Mouse (Mus musculus): ENCODE results near the gene Slc5a4b. TPM values are rescaled to one million over a fixed set of nuclear protein-coding genes. Genes with fewer than 3 reads are reported as not detected.

The Slc5a4b gene
- 0.07 TPM in 1 of 2 replicates, not detected in the other for polyA plus RNA-seq (2015; fragmentation: Nextera tagmentation; extraction: Ambion mirVana)

GRCm38 (mm10) chr10:76110861-76111260, at the start of gene Slc5a4b:
TSS of gene Slc5a4b (minus strand) at chr10:76110961.
- Histone ChIP-seq H3K9me3 (ENCODE audit: control insufficient read depth, low read length) (no peaks in the 10 kb centered on the region), H3K9ac (ENCODE audit: low read depth, low read length) (no peak within 1 kb of the TSS), H3K27me3 (replicated peaks; ENCODE audit: control insufficient read depth, insufficient read depth, low read length) (no peaks in the 10 kb centered on the region), H3K4me2 (ENCODE audit: low read length) (no peak within 1 kb of the TSS), H3K27ac (ENCODE audit: low read depth, low read length) (no peak within 1 kb of the TSS), H3K36me3 (ENCODE audit: control insufficient read depth, insufficient read depth, low read length) (no peaks in the 10 kb centered on the region), H3K4me3 (ENCODE audit: low read length) (no peak within 1 kb of the TSS), H3K4me1 (ENCODE audit: control insufficient read depth, insufficient read depth, low read depth, low read length) (no peaks in the 10 kb centered on the region)
- no peak for ATAC-seq
- 94% methylated on average over 4 of the region's 4 CpGs for WGBS

- H3K27me3 ChIP-seq (replicated peaks; ENCODE audit: control insufficient read depth, insufficient read depth, low read length), result no peaks in the 10 kb centered on the region
- no peak for ATAC-seq
- H3K9me3 ChIP-seq (ENCODE audit: control insufficient read depth, low read length), result no peaks in the 10 kb centered on the region
- H3K4me3 ChIP-seq (ENCODE audit: low read length), result no peak overlapping the region
- no peak overlapping the region for H3K9ac ChIP-seq (ENCODE audit: low read depth, low read length)
- no peaks in the 10 kb centered on the region for H3K4me1 ChIP-seq (ENCODE audit: control insufficient read depth, insufficient read depth, low read depth, low read length)
- H3K36me3 ChIP-seq (ENCODE audit: control insufficient read depth, insufficient read depth, low read length), result no peaks in the 10 kb centered on the region
- WGBS, result 78% methylated on average over 1 of the region's 1 CpGs
- no peak overlapping the region for H3K27ac ChIP-seq (ENCODE audit: low read depth, low read length)
- no peak overlapping the region for H3K4me2 ChIP-seq (ENCODE audit: low read length)
Observed at GRCm38 (mm10) chr10:76158009-76158408, 47.2 kb upstream of the Slc5a4b start.

- Histone ChIP-seq H3K27ac (ENCODE audit: low read depth, low read length) (no peak overlapping the region), H3K4me1 (ENCODE audit: control insufficient read depth, insufficient read depth, low read depth, low read length) (no peaks in the 10 kb centered on the region), H3K9me3 (ENCODE audit: control insufficient read depth, low read length) (no peaks in the 10 kb centered on the region), H3K36me3 (ENCODE audit: control insufficient read depth, insufficient read depth, low read length) (no peaks in the 10 kb centered on the region), H3K4me3 (ENCODE audit: low read length) (no peak overlapping the region), H3K4me2 (ENCODE audit: low read length) (no peak overlapping the region), H3K27me3 (replicated peaks; ENCODE audit: control insufficient read depth, insufficient read depth, low read length) (no peaks in the 10 kb centered on the region), H3K9ac (ENCODE audit: low read depth, low read length) (no peak overlapping the region)
- no peak for ATAC-seq
- 88% methylated on average over 5 of the region's 5 CpGs for WGBS
Observed at GRCm38 (mm10) chr10:76157528-76157927, 46.8 kb upstream of the Slc5a4b start.

- ATAC-seq, result no peak
- Histone ChIP-seq H3K4me2 (ENCODE audit: low read length) (no peak overlapping the region), H3K9ac (ENCODE audit: low read depth, low read length) (no peak overlapping the region), H3K27me3 (replicated peaks; ENCODE audit: control insufficient read depth, insufficient read depth, low read length) (no peaks in the 10 kb centered on the region), H3K9me3 (ENCODE audit: control insufficient read depth, low read length) (no peaks in the 10 kb centered on the region), H3K27ac (ENCODE audit: low read depth, low read length) (no peak overlapping the region), H3K36me3 (ENCODE audit: control insufficient read depth, insufficient read depth, low read length) (no peaks in the 10 kb centered on the region), H3K4me3 (ENCODE audit: low read length) (no peak overlapping the region), H3K4me1 (ENCODE audit: control insufficient read depth, insufficient read depth, low read depth, low read length) (no peaks in the 10 kb centered on the region)
- 79% methylated on average over 6 of the region's 7 CpGs for WGBS
Observed at GRCm38 (mm10) chr10:76155911-76156310, 45.1 kb upstream of the Slc5a4b start.

GRCm38 (mm10) chr10:76147278-76147677, 36.5 kb upstream of the Slc5a4b start, which contains the start of gene Slc5a4a:
TSS of gene Slc5a4a (plus strand) at chr10:76147451.
- Histone ChIP-seq H3K4me3 (ENCODE audit: low read length) (no peak within 1 kb of the TSS), H3K27me3 (replicated peaks; ENCODE audit: control insufficient read depth, insufficient read depth, low read length) (no peaks in the 10 kb centered on the region), H3K9ac (ENCODE audit: low read depth, low read length) (no peak within 1 kb of the TSS), H3K4me2 (ENCODE audit: low read length) (no peak within 1 kb of the TSS), H3K27ac (ENCODE audit: low read depth, low read length) (no peak within 1 kb of the TSS), H3K9me3 (ENCODE audit: control insufficient read depth, low read length) (no peaks in the 10 kb centered on the region), H3K4me1 (ENCODE audit: control insufficient read depth, insufficient read depth, low read depth, low read length) (no peaks in the 10 kb centered on the region), H3K36me3 (ENCODE audit: control insufficient read depth, insufficient read depth, low read length) (no peaks in the 10 kb centered on the region)
- 88% methylated on average over 5 of the region's 5 CpGs for WGBS
- no peak for ATAC-seq

- Histone ChIP-seq H3K36me3 (ENCODE audit: control insufficient read depth, insufficient read depth, low read length) (no peaks in the 10 kb centered on the region), H3K9me3 (ENCODE audit: control insufficient read depth, low read length) (no peaks in the 10 kb centered on the region), H3K9ac (ENCODE audit: low read depth, low read length) (no peak overlapping the region), H3K4me2 (ENCODE audit: low read length) (no peak overlapping the region), H3K4me1 (ENCODE audit: control insufficient read depth, insufficient read depth, low read depth, low read length) (no peaks in the 10 kb centered on the region), H3K27ac (ENCODE audit: low read depth, low read length) (no peak overlapping the region), H3K27me3 (replicated peaks; ENCODE audit: control insufficient read depth, insufficient read depth, low read length) (no peaks in the 10 kb centered on the region), H3K4me3 (ENCODE audit: low read length) (no peak overlapping the region)
- WGBS, result 72% methylated on average over 8 of the region's 8 CpGs
- no peak for ATAC-seq
Observed at GRCm38 (mm10) chr10:76146846-76147245, 36.1 kb upstream of the Slc5a4b start.

GRCm38 (mm10) chr10:76136318-76136717, 25.6 kb upstream of the Slc5a4b start:
- 85% methylated on average over 2 of the region's 2 CpGs for WGBS
- Histone ChIP-seq H3K4me3 (ENCODE audit: low read length) (no peak overlapping the region), H3K36me3 (ENCODE audit: control insufficient read depth, insufficient read depth, low read length) (no peaks in the 10 kb centered on the region), H3K9ac (ENCODE audit: low read depth, low read length) (no peak overlapping the region), H3K27ac (ENCODE audit: low read depth, low read length) (no peak overlapping the region), H3K9me3 (ENCODE audit: control insufficient read depth, low read length) (no peaks in the 10 kb centered on the region), H3K4me2 (ENCODE audit: low read length) (no peak overlapping the region), H3K27me3 (replicated peaks; ENCODE audit: control insufficient read depth, insufficient read depth, low read length) (no peaks in the 10 kb centered on the region), H3K4me1 (ENCODE audit: control insufficient read depth, insufficient read depth, low read depth, low read length) (no peaks in the 10 kb centered on the region)
- no peak for ATAC-seq

GRCm38 (mm10) chr10:76132506-76132905, 21.7 kb upstream of the Slc5a4b start:
- Histone ChIP-seq H3K4me1 (ENCODE audit: control insufficient read depth, insufficient read depth, low read depth, low read length) (no peaks in the 10 kb centered on the region), H3K4me2 (ENCODE audit: low read length) (no peak overlapping the region), H3K4me3 (ENCODE audit: low read length) (no peak overlapping the region), H3K9me3 (ENCODE audit: control insufficient read depth, low read length) (no peaks in the 10 kb centered on the region), H3K27ac (ENCODE audit: low read depth, low read length) (no peak overlapping the region), H3K9ac (ENCODE audit: low read depth, low read length) (no peak overlapping the region), H3K27me3 (replicated peaks; ENCODE audit: control insufficient read depth, insufficient read depth, low read length) (no peaks in the 10 kb centered on the region), H3K36me3 (ENCODE audit: control insufficient read depth, insufficient read depth, low read length) (no peaks in the 10 kb centered on the region)
- no peak for ATAC-seq
- WGBS, result 72% methylated on average over 4 of the region's 4 CpGs

- WGBS, result 85% methylated on average over 5 of the region's 5 CpGs
- Histone ChIP-seq H3K4me3 (ENCODE audit: low read length) (no peak overlapping the region), H3K27me3 (replicated peaks; ENCODE audit: control insufficient read depth, insufficient read depth, low read length) (no peaks in the 10 kb centered on the region), H3K4me2 (ENCODE audit: low read length) (no peak overlapping the region), H3K9ac (ENCODE audit: low read depth, low read length) (no peak overlapping the region), H3K4me1 (ENCODE audit: control insufficient read depth, insufficient read depth, low read depth, low read length) (no peaks in the 10 kb centered on the region), H3K9me3 (ENCODE audit: control insufficient read depth, low read length) (no peaks in the 10 kb centered on the region), H3K36me3 (ENCODE audit: control insufficient read depth, insufficient read depth, low read length) (no peaks in the 10 kb centered on the region), H3K27ac (ENCODE audit: low read depth, low read length) (no peak overlapping the region)
- ATAC-seq, result no peak
Observed at GRCm38 (mm10) chr10:76121495-76121894, 10.7 kb upstream of the Slc5a4b start.
